Mouse (Mus musculus) liver, embryonic 14.5 days (tissue): ENCODE measurements around the gene Nek10.

Source experiments
- CTCF ChIP-seq: IDR thresholded peaks from 2 replicates; pipeline ENCODE4 v1.5.1; 2016; ENCODE audit warnings: antibody characterized with exemption, low read depth, control low read depth
- EP300 ChIP-seq: IDR thresholded peaks from 2 replicates; pipeline ENCODE4 v1.6.1; 2016; ENCODE audit warnings: antibody characterized with exemption, low read depth

DNA sequence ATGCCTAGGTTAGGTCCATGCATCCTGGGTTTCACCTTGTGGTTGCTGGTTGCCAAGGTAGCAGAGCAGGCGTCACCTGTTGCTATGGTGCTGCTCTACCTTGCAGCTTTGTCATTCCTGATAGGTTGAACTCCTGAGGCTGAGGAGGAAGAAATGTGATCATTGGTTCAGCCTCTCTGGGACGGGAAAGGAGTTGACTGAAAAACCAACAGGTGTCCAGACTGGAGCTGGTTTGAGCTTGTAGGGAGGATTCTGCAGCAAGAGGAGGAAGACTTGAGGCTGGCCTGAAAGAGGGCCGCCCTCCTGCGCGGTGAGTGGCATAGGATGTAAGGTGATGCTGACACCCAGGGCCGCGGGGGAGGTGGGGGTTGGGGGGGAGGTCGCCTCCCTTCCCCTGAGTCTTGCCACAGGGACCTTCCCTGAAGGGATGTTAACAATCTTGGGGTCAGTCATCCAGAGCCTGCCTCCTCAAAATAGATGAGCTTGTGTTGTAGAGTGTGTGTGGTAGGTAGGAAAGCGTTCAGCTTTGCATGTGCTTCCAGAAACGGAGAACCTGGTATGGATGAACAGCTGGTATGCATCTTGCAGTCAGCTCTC lies 804 bp downstream of the Nek10 start:
- no peak for TF ChIP-seq CTCF
- TF ChIP-seq EP300: no peak
